Mouse (Mus musculus): ENCODE measurements around the gene Slc36a1.

DNA sequence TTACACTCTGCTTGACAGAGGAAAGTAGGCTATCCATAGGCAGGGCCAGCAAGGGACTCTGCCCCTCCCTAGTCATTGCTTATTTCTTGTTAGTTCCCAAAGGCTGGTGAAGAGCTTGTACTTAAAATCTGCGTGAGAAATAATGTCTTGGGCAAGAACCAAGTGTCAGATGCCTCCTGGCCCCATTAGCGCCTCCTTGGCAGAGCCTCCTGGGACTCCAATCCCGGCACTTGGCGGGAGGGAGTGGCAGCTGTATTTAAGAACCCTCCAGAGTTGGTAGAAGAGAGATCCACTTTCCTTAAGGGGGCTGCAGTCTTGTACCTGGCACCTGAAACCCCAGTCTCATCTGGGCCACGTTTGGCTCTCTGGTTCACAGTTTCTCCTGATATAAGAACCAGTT lies 10.0 kb downstream of the Slc36a1 start:
- TF ChIP-seq CTCF (IDR thresholded peaks at IDR 0.05; ENCODE audit: low read depth, low read length) (no peak), GATA1 (IDR thresholded peaks at IDR 0.05; ENCODE audit: borderline replicate concordance, low read length) (no peak)

Measured in G1E (cell line).